Mouse (Mus musculus) bone marrow macrophage, adult 2 months (primary cell): Measurements from ENCODE around the gene Olfr1427. TPM values are rescaled to one million over a fixed set of nuclear protein-coding genes. Genes with fewer than 3 reads are reported as not detected.
"Not testable (repeated sequence)": the region's sequence is repeated elsewhere in the genome, so short reads cannot be mapped to it uniquely, and the experiment has no call there.

Experiments used
- H3K27ac ChIP-seq: 2 replicates; pipeline ENCODE4 v1.5.1; 2012; ENCODE audit warnings: low read depth, low read length; ENCODE audit not compliant: insufficient read depth
- H3K4me1 ChIP-seq: 2 replicates; pipeline ENCODE4 v1.6.1; 2012; ENCODE audit warnings: low read length; ENCODE audit not compliant: control insufficient read depth, insufficient read depth
- H3K4me3 ChIP-seq: 2 replicates; pipeline ENCODE4 v1.5.1; 2012; ENCODE audit warnings: mild to moderate bottlenecking, low read length, moderate library complexity; ENCODE audit not compliant: insufficient read depth
- CTCF ChIP-seq: IDR thresholded peaks from 2 replicates; pipeline ENCODE4 v1.5.1; 2012; ENCODE audit warnings: low read depth, mild to moderate bottlenecking, low read length, moderate library complexity
- POLR2A ChIP-seq: IDR thresholded peaks from 2 replicates; pipeline ENCODE4 v1.6.1; 2012; ENCODE audit warnings: mild to moderate bottlenecking, low read depth, low read length, borderline replicate concordance
- polyA plus RNA-seq: library from polyadenylated mRNA; stranded (reverse); fragments of >200 nt; gene quantifications from 2 replicates; pipeline ENCODE4 v1.2.4, GENCODE M21; 2012; ENCODE audit not compliant: missing spikeins, insufficient read depth, insufficient read length

The Olfr1427 gene
- polyA plus RNA-seq: not detected in 2 replicates

GRCm38 (mm10) chr19:12103234-12103633, at the start of gene Olfr1427:
TSS of gene Olfr1427 (minus strand) at chr19:12103334.
- Histone ChIP-seq H3K4me3 (no peak within 1 kb of the TSS), H3K4me1 (no peaks in the 10 kb centered on the region), H3K27ac (no peak within 1 kb of the TSS)
- no peak for TF ChIP-seq POLR2A
- TF ChIP-seq CTCF: no peak

GRCm38 (mm10) chr19:12145452-12145851, 42.3 kb upstream of the Olfr1427 start:
- Histone ChIP-seq H3K27ac (no peak overlapping the region), H3K4me1 (no peaks in the 10 kb centered on the region), H3K4me3 (no peak overlapping the region)
- TF ChIP-seq CTCF: no peak
- no peak for TF ChIP-seq POLR2A

DNA sequence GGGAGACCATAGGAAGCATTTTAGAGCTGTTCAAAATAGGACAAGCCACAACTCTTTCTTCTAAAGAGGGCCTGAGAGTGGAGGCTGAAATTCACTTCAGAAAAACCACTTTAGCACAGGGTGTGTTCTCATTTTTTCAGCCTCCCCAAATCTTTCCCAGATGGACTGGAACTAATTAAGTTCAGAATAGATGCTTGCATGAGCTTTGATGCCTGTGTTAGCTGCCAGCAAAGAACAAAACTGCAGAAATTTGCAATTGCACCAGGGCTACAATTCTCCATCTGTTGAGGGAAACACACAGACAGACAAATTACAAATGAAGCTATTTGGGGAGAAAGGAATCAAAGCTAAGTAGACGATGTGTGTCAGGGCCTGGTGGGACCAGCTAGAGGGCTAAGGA, 40.2 kb upstream of the Olfr1427 start:
- no peaks in the 10 kb centered on the region for H3K4me1 ChIP-seq
- TF ChIP-seq CTCF (no peak), POLR2A (no peak)
- no peak overlapping the region for H3K27ac ChIP-seq
- no peak overlapping the region for H3K4me3 ChIP-seq

DNA sequence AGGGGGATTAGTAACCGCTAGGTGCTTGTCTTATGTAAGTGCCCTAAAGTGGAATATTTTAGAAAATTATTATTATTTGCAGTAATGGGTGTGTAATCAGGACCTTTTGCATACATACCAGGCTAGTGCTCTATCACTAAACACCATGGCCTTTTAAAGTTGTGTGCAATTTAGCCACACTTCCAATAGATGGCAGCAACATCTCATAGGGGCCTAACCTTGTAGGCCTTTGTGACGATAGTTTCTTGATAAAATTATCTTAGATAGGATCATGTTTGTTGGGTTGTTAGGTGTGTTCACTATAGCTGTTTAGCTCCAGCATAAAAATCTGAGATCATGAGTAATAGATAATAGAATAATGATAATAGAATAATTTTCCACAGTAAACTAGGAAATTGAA, 31.2 kb upstream of the Olfr1427 start:
- Histone ChIP-seq H3K4me3 (no peak overlapping the region), H3K4me1 (no peaks in the 10 kb centered on the region), H3K27ac (no peak overlapping the region)
- no peak for TF ChIP-seq POLR2A
- TF ChIP-seq CTCF: no peak

- Histone ChIP-seq H3K4me1 (no peaks in the 10 kb centered on the region), H3K27ac (no peak within 1 kb of the TSS), H3K4me3 (no peak within 1 kb of the TSS)
- TF ChIP-seq POLR2A (no peak), CTCF (no peak)
Measured at GRCm38 (mm10) chr19:12123103-12123502, 20.0 kb upstream of the Olfr1427 start, which contains the start of gene Olfr76. TSS of gene Olfr76 (minus strand) at chr19:12123203.

- TF ChIP-seq POLR2A (no peak), CTCF (no peak)
- H3K4me1 ChIP-seq: no peaks in the 10 kb centered on the region
- H3K4me3 ChIP-seq: no peak overlapping the region
- H3K27ac ChIP-seq: no peak overlapping the region
Measured at GRCm38 (mm10) chr19:12116464-12116863, 13.3 kb upstream of the Olfr1427 start.

GRCm38 (mm10) chr19:12115797-12116196, 12.7 kb upstream of the Olfr1427 start, which contains the start of gene Olfr1428:
TSS of gene Olfr1428 (minus strand) at chr19:12115897.
- no peak within 1 kb of the TSS for H3K4me3 ChIP-seq
- no peak within 1 kb of the TSS for H3K27ac ChIP-seq
- TF ChIP-seq POLR2A (no peak), CTCF (no peak)
- H3K4me1 ChIP-seq: no peaks in the 10 kb centered on the region

GRCm38 (mm10) chr19:12113807-12114206, 10.7 kb upstream of the Olfr1427 start:
- H3K4me1 ChIP-seq: no peaks in the 10 kb centered on the region
- H3K4me3 ChIP-seq: no peak overlapping the region
- TF ChIP-seq POLR2A (no peak), CTCF (no peak)
- H3K27ac ChIP-seq: no peak overlapping the region

DNA sequence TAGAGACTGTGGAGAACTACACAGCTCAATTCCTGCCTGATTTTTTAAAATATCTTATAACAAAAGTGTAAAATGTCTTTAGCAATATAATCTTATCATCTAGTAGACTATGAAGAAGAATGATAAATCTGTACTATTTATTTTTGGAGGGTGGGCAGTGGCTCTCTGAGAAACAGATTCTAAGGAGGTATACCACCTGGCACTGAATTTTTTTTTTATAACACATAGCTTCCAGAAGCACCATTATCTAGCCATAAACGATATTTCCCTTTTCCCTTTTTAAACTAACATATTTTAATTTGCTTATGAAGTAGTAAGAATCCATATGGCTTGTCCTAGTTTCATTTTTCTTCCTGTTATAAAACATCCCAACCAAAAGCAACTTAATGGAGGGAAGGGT, 1.4 kb upstream of the Olfr1427 start:
- Histone ChIP-seq H3K27ac (no peak overlapping the region), H3K4me3 (no peak overlapping the region), H3K4me1 (no peaks in the 10 kb centered on the region)
- TF ChIP-seq CTCF (no peak), POLR2A (no peak)

- no peak within 1 kb of the TSS for H3K27ac ChIP-seq
- H3K4me1 ChIP-seq: no peaks in the 10 kb centered on the region
- TF ChIP-seq CTCF (no peak), POLR2A (no peak)
- no peak within 1 kb of the TSS for H3K4me3 ChIP-seq
Measured at GRCm38 (mm10) chr19:12091913-12092312, 11.2 kb downstream of the Olfr1427 start, which contains the start of gene Olfr1426. TSS of gene Olfr1426 (minus strand) at chr19:12092013.

- not testable (repeated sequence) for H3K4me3 ChIP-seq, H3K27ac ChIP-seq
Measured at GRCm38 (mm10) chr19:12077631-12078030, 25.5 kb downstream of the Olfr1427 start, which contains the start of gene Olfr1425. TSS of gene Olfr1425 (minus strand) at chr19:12077731.

DNA sequence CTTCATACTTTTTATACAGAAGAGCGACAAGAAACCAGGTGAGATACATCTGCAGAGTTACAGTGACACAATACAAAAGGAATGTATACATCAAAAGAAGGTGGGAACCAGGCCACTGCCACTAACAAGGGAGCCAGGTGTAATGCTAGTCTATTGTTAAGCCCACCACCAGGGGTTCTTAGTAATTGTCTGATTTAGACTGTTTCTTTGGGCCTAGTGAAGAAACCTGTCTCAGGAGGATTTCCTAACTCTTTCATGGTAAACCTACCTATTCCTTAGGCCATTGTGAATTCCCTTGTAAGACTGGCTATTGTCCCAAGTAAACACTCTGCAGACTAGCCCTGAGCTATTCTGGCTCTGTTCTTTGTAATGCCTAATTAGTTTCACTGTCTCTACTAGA, 33.6 kb downstream of the Olfr1427 start:
- not testable (repeated sequence) for H3K27ac ChIP-seq, H3K4me1 ChIP-seq, H3K4me3 ChIP-seq

More at GRCm38 (mm10) chr19:12077631-12078030, 25.5 kb downstream of the Olfr1427 start, which contains the start of gene Olfr1425:
- not testable (repeated sequence) for H3K4me1 ChIP-seq

GRCm38 (mm10) chr19:12067806-12068205, 35.3 kb downstream of the Olfr1427 start:
- H3K4me3 ChIP-seq, H3K4me1 ChIP-seq, H3K27ac ChIP-seq: not testable (repeated sequence)

- not testable (repeated sequence) for H3K27ac ChIP-seq, H3K4me1 ChIP-seq, H3K4me3 ChIP-seq
Measured at GRCm38 (mm10) chr19:12062582-12062981, 40.6 kb downstream of the Olfr1427 start, which contains the start of gene Olfr1424. TSS of gene Olfr1424 (minus strand) at chr19:12062682.
